Mouse (Mus musculus) heart, adult 2 months (tissue): ENCODE data around the gene Dnhd1. TPM values are rescaled to one million over a fixed set of nuclear protein-coding genes. Genes with fewer than 3 reads are reported as not detected.
"Not testable (repeated sequence)": the region's sequence is repeated elsewhere in the genome, so short reads cannot be mapped to it uniquely, and the experiment has no call there.

ENCODE experiments used
- DNase-seq, 2 experiments: peaks; one replicate each; pipeline ENCODE4 v3.0.0; 2021
- H3K27ac ChIP-seq: fragments of 200-600 bp; 2 replicates; pipeline ENCODE4 v1.8.1; 2022
- H3K27me3 ChIP-seq: fragments of 200-500 bp; 2 replicates; pipeline ENCODE4 v1.6.1; 2012; ENCODE audit warnings: mild to moderate bottlenecking, low read length, inconsistent platforms, mixed read lengths; ENCODE audit not compliant: control insufficient read depth, insufficient read depth
- H3K36me3 ChIP-seq: fragments of 200-500 bp; 2 replicates; pipeline ENCODE4 v1.6.1; 2012; ENCODE audit warnings: low read length, inconsistent platforms; ENCODE audit not compliant: control insufficient read depth, insufficient read depth
- H3K4me1 ChIP-seq: fragments of 200-500 bp; 2 replicates; pipeline ENCODE4 v1.6.1; 2011; ENCODE audit warnings: low read length; ENCODE audit not compliant: control insufficient read depth, insufficient read depth
- H3K4me3 ChIP-seq: fragments of 200-600 bp; 2 replicates; pipeline ENCODE4 v1.8.1; 2022
- H3K79me2 ChIP-seq: fragments of 200-500 bp; replicated peaks from 2 replicates; pipeline ENCODE4 v1.6.1; 2012; ENCODE audit warnings: mild to moderate bottlenecking, inconsistent platforms, low read length, moderate library complexity, mixed read lengths; ENCODE audit not compliant: control insufficient read depth, insufficient read depth
- H3K9ac ChIP-seq: fragments of 200-500 bp; 2 replicates; pipeline ENCODE4 v1.6.1; 2012; ENCODE audit warnings: low read depth, mild to moderate bottlenecking, control low read depth, inconsistent platforms, low read length, mixed read lengths
- CTCF ChIP-seq: fragments of 200-600 bp; IDR thresholded peaks from 2 replicates; pipeline ENCODE4 v1.8.1; 2022; ENCODE audit warnings: antibody characterized with exemption, mild to moderate bottlenecking, moderate library complexity
- EP300 ChIP-seq: fragments of 200-500 bp; IDR thresholded peaks from 2 replicates; pipeline ENCODE4 v1.6.1; 2011; ENCODE audit warnings: low read depth, low read length, control low read depth; ENCODE audit not compliant: insufficient read depth
- POLR2A ChIP-seq: fragments of 200-500 bp; IDR thresholded peaks from 2 replicates; pipeline ENCODE4 v1.6.1; 2011; ENCODE audit warnings: mild to moderate bottlenecking, low read depth, low read length, control low read depth; ENCODE audit not compliant: insufficient read depth
- WGBS: fragments of 180-500 bp; shearing (Covaris S2); methylation state at CpG from one replicate; pipeline ENCODE4 v1.1.7; 2018; 5-methylcytosine and 5-hydroxymethylcytosine counted together
- intact Hi-C: fragments of 180-260 bp; cut with DNase I; formaldehyde crosslinking; loops from one replicate; pipeline ENCODE4 v1.15.1; 2025
- polyA plus RNA-seq: library from polyadenylated mRNA; depleted of rRNA; stranded (reverse); fragments of >200 nt; gene quantifications from 2 replicates; pipeline ENCODE4 v1.2.3, GENCODE M21; 2012
- total RNA-seq, 2 experiments: library from RNA; stranded (reverse); gene quantifications; 2 replicates each; pipeline ENCODE4 v1.2.3; 2021

Gene Dnhd1
- total and polyA plus RNA-seq, 3 experiments: 0.14 to 1.1 (median 0.29) TPM

- H3K27me3 ChIP-seq, intact Hi-C loops, H3K79me2 ChIP-seq, H3K36me3 ChIP-seq, H3K4me1 ChIP-seq: not testable (repeated sequence)
- WGBS: 27% methylated on average over 20 of the region's 20 CpGs
- peak in 1 of 2 experiments; percentile 17 for DNase-seq
- TF ChIP-seq EP300: 0 out of 2 replicates have a peak, but pooled peaks have one; percentile 10
- peak; percentile 61; the same call in 1 of the 2 replicates for TF ChIP-seq POLR2A
- Histone ChIP-seq H3K4me3 (peak overlapping the region; percentile 85), H3K9ac (peak overlapping the region; percentile 89), H3K27ac (peak overlapping the region; percentile 69)
These were observed 92.8 kb downstream of the Dnhd1 start for GRCm38 (mm10) chr7:105743246-105743925.

- no peaks in the 10 kb centered on the region for H3K27me3 ChIP-seq
- H3K4me3 ChIP-seq: peak within 1 kb of the TSS; percentile 85
- peak within 1 kb of the TSS; percentile 69 for H3K27ac ChIP-seq
- peaks cover 10% of the 10 kb centered on the region for H3K36me3 ChIP-seq
- H3K79me2 ChIP-seq: no peaks in the 10 kb centered on the region
- peaks cover 4% of the 10 kb centered on the region for H3K4me1 ChIP-seq
- intact Hi-C loops: loop anchor here (2.0 kb wide), 1 partner anchor 43 kb away; the partner anchor contains the start of gene Dchs1
- TF ChIP-seq EP300: peak; percentile 70; the same call in 1 of the 2 replicates
- peak; percentile 59 for TF ChIP-seq CTCF
- TF ChIP-seq POLR2A: peak; percentile 73
- under 1% methylated on average over 60 of the region's 67 CpGs for WGBS
- H3K9ac ChIP-seq: peak within 1 kb of the TSS; percentile 89
- DNase-seq: peak; percentile 88 to 90
These were observed 93.4 kb downstream of the Dnhd1 start, which contains the start of gene Taf10 for GRCm38 (mm10) chr7:105743926-105744590. Gene Taf10, minus strand, starts transcription at chr7:105744361.

GRCm38 (mm10) chr7:105747776-105748175 lies 97.1 kb downstream of the Dnhd1 start:
- Histone ChIP-seq H3K9ac (no peak overlapping the region), H3K4me1 (peaks cover 7% of the 10 kb centered on the region), H3K27ac (no peak overlapping the region), H3K79me2 (no peaks in the 10 kb centered on the region), H3K27me3 (no peaks in the 10 kb centered on the region), H3K4me3 (no peak overlapping the region), H3K36me3 (no peaks in the 10 kb centered on the region)
- 87% methylated on average over 2 of the region's 2 CpGs for WGBS
- TF ChIP-seq POLR2A (no peak), CTCF (no peak), EP300 (no peak)
- intact Hi-C loops: no loop called here
- DNase-seq: no peak

GRCm38 (mm10) chr7:105751491-105752433 lies 101.1 kb downstream of the Dnhd1 start, which contains the start of gene Tpp1:
Gene Tpp1, minus strand, starts transcription at chr7:105752235.
- Histone ChIP-seq H3K4me1 (peaks cover 3% of the 10 kb centered on the region), H3K27me3 (no peaks in the 10 kb centered on the region), H3K4me3 (peak within 1 kb of the TSS; percentile 72), H3K79me2 (no peaks in the 10 kb centered on the region), H3K27ac (peak within 1 kb of the TSS; percentile 82), H3K36me3 (no peaks in the 10 kb centered on the region), H3K9ac (peak within 1 kb of the TSS; percentile 93)
- DNase-seq: peak; percentile 86 to 90
- TF ChIP-seq POLR2A (peak; percentile 76; the same call in 1 of the 2 replicates), EP300 (peak; percentile 72; the same call in 1 of the 2 replicates), CTCF (no peak)
- 15% methylated on average over 20 of the region's 20 CpGs for WGBS
- intact Hi-C loops: no loop called here

GRCm38 (mm10) chr7:105752716-105753115 lies 102.1 kb downstream of the Dnhd1 start:
- TF ChIP-seq POLR2A: no peak
- TF ChIP-seq EP300: no peak
- TF ChIP-seq CTCF: no peak
- no peak for DNase-seq
- Histone ChIP-seq H3K79me2 (no peaks in the 10 kb centered on the region), H3K27ac (no peak overlapping the region), H3K9ac (no peak overlapping the region), H3K36me3 (no peaks in the 10 kb centered on the region), H3K27me3 (no peaks in the 10 kb centered on the region), H3K4me3 (no peak overlapping the region), H3K4me1 (peaks cover 3% of the 10 kb centered on the region)
- WGBS: 77% methylated on average over 2 of the region's 2 CpGs
- intact Hi-C loops: no loop called here
